Mouse (Mus musculus) liver, embryonic 14.5 days (tissue): Measurements from ENCODE around the gene Rsph14. TPM values are rescaled to one million over a fixed set of nuclear protein-coding genes. Genes with fewer than 3 reads are reported as not detected.

Experiments used
- ATAC-seq: fragments of 200-750 bp; cut with Nextera tagmentation; 2 replicates; pipeline ENCODE4 v1.8.0; 2017; ENCODE audit warnings: moderate number of reproducible peaks, mild to moderate bottlenecking, moderate library complexity; ENCODE audit not compliant: insufficient read depth
- DNase-seq, 3 experiments: peaks; one replicate each; pipeline ENCODE4 v3.0.0-alpha.2; 2012 to 2013; ENCODE audit warnings: low read depth in 3 of 3, low spot score in 3 of 3
- H3K27ac ChIP-seq: fragments of 300-500 bp; sonication (generic); 2 replicates; pipeline ENCODE4 v1.5.1; 2014; ENCODE audit warnings: moderate library complexity, mild to moderate bottlenecking, control low read depth, inconsistent platforms
- H3K27me3 ChIP-seq: fragments of 300-500 bp; sonication (generic); 2 replicates; pipeline ENCODE4 v1.6.1; 2014; ENCODE audit warnings: mild to moderate bottlenecking, low read length, moderate library complexity; ENCODE audit not compliant: control insufficient read depth, insufficient read depth
- H3K36me3 ChIP-seq: fragments of 300-500 bp; sonication (generic); replicated peaks from 2 replicates; pipeline ENCODE4 v1.6.1; 2014; ENCODE audit warnings: low read depth; ENCODE audit not compliant: control insufficient read depth, insufficient read depth
- H3K4me1 ChIP-seq, 2 experiments: fragments of 200-500 bp in 1 of 2; fragments of 300-500 bp in 1 of 2; sonication (generic) in 1 of 2; replicated peaks; 2 replicates each; pipeline ENCODE4 v1.6.1; 2012 to 2014; ENCODE audit warnings: antibody characterized with exemption in 1 of 2, inconsistent platforms in 1 of 2, low read length in 1 of 2; ENCODE audit not compliant: control insufficient read depth in 2 of 2, insufficient read depth in 2 of 2
- H3K4me2 ChIP-seq: fragments of 300-500 bp; sonication (generic); 2 replicates; pipeline ENCODE4 v1.6.1; 2014; ENCODE audit warnings: low read depth, mild to moderate bottlenecking, control low read depth, moderate library complexity
- H3K4me3 ChIP-seq, 2 experiments: fragments of 200-500 bp in 1 of 2; fragments of 300-500 bp in 1 of 2; sonication (generic) in 1 of 2; 2 replicates each; pipeline ENCODE4 v1.5.1; 2012 to 2014; ENCODE audit warnings: low read depth in 2 of 2, low read length in 2 of 2, mild to moderate bottlenecking in 2 of 2, control low read depth in 1 of 2, inconsistent platforms in 1 of 2, moderate library complexity in 1 of 2; ENCODE audit not compliant: insufficient read depth in 1 of 2
- H3K9ac ChIP-seq: fragments of 300-500 bp; sonication (generic); replicated peaks from 2 replicates; pipeline ENCODE4 v1.6.1; 2014; ENCODE audit warnings: mild to moderate bottlenecking, control low read depth, moderate library complexity
- H3K9me3 ChIP-seq: fragments of 300-500 bp; sonication (generic); 2 replicates; pipeline ENCODE4 v1.6.1; 2016; ENCODE audit warnings: low read length, mixed read lengths; ENCODE audit not compliant: control insufficient read depth
- CTCF ChIP-seq: IDR thresholded peaks from 2 replicates; pipeline ENCODE4 v1.5.1; 2016; ENCODE audit warnings: antibody characterized with exemption, low read depth, control low read depth
- EP300 ChIP-seq: IDR thresholded peaks from 2 replicates; pipeline ENCODE4 v1.6.1; 2016; ENCODE audit warnings: antibody characterized with exemption, low read depth
- WGBS: fragments of 180-500 bp; shearing (Covaris S2); extraction: QIAGEN DNeasy Blood & Tissue Kit; methylation state at CpG from one replicate; pipeline ENCODE4 v1.1.7; 2014; ENCODE audit not compliant: insufficient replicate concordance; 5-methylcytosine and 5-hydroxymethylcytosine counted together
- polyA plus RNA-seq, 2 experiments: library from polyadenylated mRNA; depleted of rRNA in 1 of 2; stranded (reverse) in 1 of 2; unstranded in 1 of 2; fragments of >200 nt; fragmentation: Nextera tagmentation in 1 of 2; extraction: Ambion mirVana in 1 of 2; gene quantifications; 2 replicates each; pipeline versions ENCODE4 v1.2.1 to v1.2.3; 2012 to 2014

Gene Rsph14
- polyA plus RNA-seq, 2 experiments, result not detected

DNA sequence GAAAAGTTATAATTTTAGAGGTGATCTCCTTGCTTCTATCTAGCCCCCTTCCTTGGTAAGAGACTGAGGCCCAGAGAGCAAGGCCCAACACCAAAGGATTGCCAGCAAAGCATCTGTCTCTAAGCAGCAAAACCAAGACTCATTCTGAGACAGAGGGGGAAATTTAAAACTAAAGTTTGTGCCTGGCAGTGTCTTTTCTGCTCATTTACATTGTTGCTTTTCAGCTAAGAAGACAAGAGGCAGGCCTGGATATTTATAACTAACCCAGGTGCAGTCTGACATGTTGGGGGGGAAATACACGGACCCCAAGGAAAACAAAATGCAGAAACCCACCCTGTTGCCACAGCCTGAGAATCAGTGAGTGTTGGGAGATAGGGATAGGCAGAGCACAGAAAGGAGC, 68.0 kb downstream of the Rsph14 start:
- H3K36me3 ChIP-seq, result no peaks in the 10 kb centered on the region
- TF ChIP-seq EP300, result no peak
- TF ChIP-seq CTCF, result no peak
- no peaks in the 10 kb centered on the region for H3K9me3 ChIP-seq
- no peak overlapping the region for H3K4me2 ChIP-seq
- H3K4me1 ChIP-seq, result peaks cover 0 to 4% of the 10 kb centered on the region in 2 experiments; a peak in 2 of 4 replicates
- H3K27me3 ChIP-seq, result peaks cover 7% of the 10 kb centered on the region
- H3K27ac ChIP-seq, result no peak overlapping the region
- WGBS, result 32% methylated on average over 1 of the region's 1 CpGs
- DNase-seq, result no peak
- H3K9ac ChIP-seq, result no peak overlapping the region
- ATAC-seq, result no peak
- H3K4me3 ChIP-seq, result no peak overlapping the region

DNA sequence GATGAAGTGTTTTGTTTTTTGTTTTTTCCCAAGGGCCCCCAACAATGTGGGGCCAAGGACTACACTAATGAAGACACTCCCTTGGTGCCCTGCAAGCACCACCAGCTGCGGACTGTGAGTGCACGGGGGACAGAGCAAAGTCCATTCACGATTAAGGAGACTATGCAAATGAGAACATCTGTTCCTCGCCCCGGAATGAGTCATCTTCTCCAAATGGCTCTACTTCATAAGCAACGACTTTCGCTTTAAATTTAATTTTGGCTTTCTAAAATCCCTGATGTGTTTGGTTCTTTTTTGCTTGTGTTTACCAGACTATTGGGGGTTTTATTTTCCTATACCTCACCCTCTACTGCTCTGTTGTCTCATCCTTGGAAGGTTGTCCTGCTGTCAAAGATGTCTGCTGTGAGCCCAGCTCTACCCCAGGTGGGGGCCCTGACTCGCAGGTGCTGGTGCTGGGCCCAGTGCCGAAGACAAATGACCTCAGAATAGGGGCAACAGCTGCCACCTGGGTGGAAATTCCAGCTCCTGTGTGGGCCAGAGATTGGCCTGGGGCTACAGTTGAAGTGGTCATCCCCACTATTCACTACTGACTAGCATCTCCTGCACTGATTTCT, 79.4 kb downstream of the Rsph14 start:
- Histone ChIP-seq H3K36me3 (no peaks in the 10 kb centered on the region), H3K9me3 (no peaks in the 10 kb centered on the region), H3K27me3 (no peaks in the 10 kb centered on the region), H3K4me3 (no peak overlapping the region), H3K9ac (no peak overlapping the region), H3K4me1 (no peaks in the 10 kb centered on the region), H3K4me2 (no peak overlapping the region), H3K27ac (no peak overlapping the region)
- TF ChIP-seq EP300 (no peak), CTCF (no peak)
- DNase-seq (no peak), ATAC-seq (no peak)
- WGBS, result 45% methylated on average over 9 of the region's 9 CpGs

DNA sequence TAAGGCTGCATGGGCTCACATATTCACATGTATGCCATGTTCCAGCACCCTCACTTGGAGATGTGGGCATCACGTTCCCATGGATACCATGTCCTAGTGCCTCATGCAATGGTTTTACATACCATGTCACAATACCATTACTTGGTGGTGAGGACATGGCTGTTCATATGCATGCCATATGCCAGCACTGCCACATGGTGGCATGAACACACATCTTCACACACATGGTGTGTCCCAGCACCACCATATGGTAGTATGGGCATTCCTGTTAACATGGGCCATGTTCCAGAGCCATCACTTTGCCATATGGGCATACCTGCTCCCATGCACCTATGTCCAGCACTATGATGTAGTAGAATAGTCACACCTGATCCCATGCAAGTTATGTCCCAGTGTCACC, 91.6 kb downstream of the Rsph14 start:
- 71% methylated on average over 1 of the region's 1 CpGs for WGBS
- no peak overlapping the region for H3K27ac ChIP-seq
- no peaks in the 10 kb centered on the region for H3K36me3 ChIP-seq
- H3K9me3 ChIP-seq, result no peaks in the 10 kb centered on the region
- DNase-seq (no peak), ATAC-seq (no peak)
- no peak for TF ChIP-seq EP300
- no peak for TF ChIP-seq CTCF
- no peaks in the 10 kb centered on the region for H3K27me3 ChIP-seq
- no peak overlapping the region for H3K4me2 ChIP-seq
- H3K4me1 ChIP-seq, result no peaks in the 10 kb centered on the region
- no peak overlapping the region for H3K9ac ChIP-seq
- H3K4me3 ChIP-seq, result no peak overlapping the region

DNA sequence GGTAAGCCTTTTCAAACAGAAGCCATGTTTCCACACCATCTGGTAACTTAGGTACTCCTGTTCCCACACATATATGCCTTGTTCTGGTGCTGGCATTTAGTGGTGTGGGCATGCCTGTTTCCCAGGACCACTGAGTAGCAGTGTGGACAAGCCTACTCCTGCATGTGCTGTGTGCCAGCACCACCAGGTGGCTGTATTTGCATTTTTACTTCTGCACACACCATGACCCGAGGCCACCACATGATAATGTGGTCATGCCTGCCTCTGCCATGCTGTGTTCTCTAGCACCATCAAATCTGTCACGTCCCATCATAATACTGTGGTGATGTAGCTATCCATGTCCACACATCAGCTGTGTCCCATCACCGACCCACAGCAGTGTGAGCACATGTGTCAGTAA, 93.1 kb downstream of the Rsph14 start:
- Histone ChIP-seq H3K27ac (no peak overlapping the region), H3K4me3 (no peak overlapping the region), H3K4me1 (no peaks in the 10 kb centered on the region), H3K4me2 (no peak overlapping the region), H3K36me3 (no peaks in the 10 kb centered on the region), H3K9ac (no peak overlapping the region), H3K27me3 (no peaks in the 10 kb centered on the region), H3K9me3 (no peaks in the 10 kb centered on the region)
- no peak for DNase-seq
- 42% methylated on average over 3 of the region's 3 CpGs for WGBS
- no peak for ATAC-seq
- TF ChIP-seq EP300 (no peak), CTCF (peak; percentile 32)

DNA sequence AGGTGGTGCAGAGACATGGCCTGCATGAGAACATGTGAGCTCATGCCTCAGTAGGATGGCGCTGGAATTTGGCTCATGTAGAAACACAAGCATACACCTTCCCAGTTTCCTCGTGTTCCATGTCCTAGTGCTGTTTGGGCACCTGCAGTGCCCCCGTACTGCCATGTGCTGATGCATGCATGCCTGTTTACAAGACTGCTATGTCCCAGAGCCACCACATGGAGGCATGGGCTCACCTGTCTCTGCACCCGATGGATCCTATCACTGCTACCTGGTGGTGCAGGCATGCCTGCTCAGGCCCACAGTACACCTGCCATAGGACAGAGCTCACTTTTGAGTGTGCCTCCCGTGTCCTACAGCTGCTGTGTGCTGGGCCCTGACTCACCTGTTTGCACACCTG, 94.0 kb downstream of the Rsph14 start:
- H3K4me2 ChIP-seq, result no peak overlapping the region
- H3K27me3 ChIP-seq, result no peaks in the 10 kb centered on the region
- no peaks in the 10 kb centered on the region for H3K36me3 ChIP-seq
- H3K27ac ChIP-seq, result no peak overlapping the region
- H3K4me3 ChIP-seq, result no peak overlapping the region
- 50% methylated on average over 5 of the region's 5 CpGs for WGBS
- no peaks in the 10 kb centered on the region for H3K9me3 ChIP-seq
- ATAC-seq, result no peak
- no peaks in the 10 kb centered on the region for H3K4me1 ChIP-seq
- DNase-seq, result no peak
- TF ChIP-seq CTCF (peak; percentile 33; the same call in 1 of the 2 replicates), EP300 (no peak)
- H3K9ac ChIP-seq, result no peak overlapping the region
